Mouse (Mus musculus) spleen, adult 2 months (tissue): ENCODE measurements around the gene Gm20906. TPM values are rescaled to one million over a fixed set of nuclear protein-coding genes. Genes with fewer than 3 reads are reported as not detected.
"Not testable (repeated sequence)": the region's sequence is repeated elsewhere in the genome, so short reads cannot be mapped to it uniquely, and the experiment has no call there.

Experiments used
- DNase-seq, 2 experiments: peaks; one replicate each; pipeline versions ENCODE4 v3.0.0 to v3.0.0-alpha.2; 2012 to 2021; ENCODE audit warnings: low spot score in 2 of 2, low read depth in 1 of 2
- H3K27ac ChIP-seq: fragments of 200-500 bp; 2 replicates; pipeline ENCODE4 v1.5.1; 2012; ENCODE audit warnings: low read length, inconsistent platforms; ENCODE audit not compliant: insufficient read depth
- H3K27me3 ChIP-seq: fragments of 200-500 bp; 2 replicates; pipeline ENCODE4 v1.6.1; 2012; ENCODE audit warnings: mild to moderate bottlenecking, moderate library complexity, low read length, inconsistent platforms; ENCODE audit not compliant: control insufficient read depth, insufficient read depth
- H3K36me3 ChIP-seq: fragments of 200-500 bp; 2 replicates; pipeline ENCODE4 v1.6.1; 2012; ENCODE audit warnings: mild to moderate bottlenecking, low read length, inconsistent platforms; ENCODE audit not compliant: control insufficient read depth, insufficient read depth
- H3K4me1 ChIP-seq: fragments of 200-500 bp; 2 replicates; pipeline ENCODE4 v1.6.1; 2011; ENCODE audit warnings: inconsistent platforms; ENCODE audit not compliant: control insufficient read depth, insufficient read depth, insufficient read length
- H3K4me3 ChIP-seq: fragments of 200-500 bp; 2 replicates; pipeline ENCODE4 v1.5.1; 2011; ENCODE audit warnings: mild to moderate bottlenecking, inconsistent platforms; ENCODE audit not compliant: insufficient read depth, insufficient read length; ENCODE audit errors: extremely low read depth
- WGBS: fragments of 180-500 bp; shearing (Covaris S2); methylation state at CpG from one replicate; pipeline ENCODE4 v1.1.7; 2018; 5-methylcytosine and 5-hydroxymethylcytosine counted together
- polyA plus RNA-seq: library from polyadenylated mRNA; depleted of rRNA; stranded (reverse); fragments of >200 nt; gene quantifications from 2 replicates; pipeline ENCODE4 v1.2.3, GENCODE M21; 2012; rRNA removed

Gm20906 gene
- polyA plus RNA-seq, result not detected in 2 replicates

DNA sequence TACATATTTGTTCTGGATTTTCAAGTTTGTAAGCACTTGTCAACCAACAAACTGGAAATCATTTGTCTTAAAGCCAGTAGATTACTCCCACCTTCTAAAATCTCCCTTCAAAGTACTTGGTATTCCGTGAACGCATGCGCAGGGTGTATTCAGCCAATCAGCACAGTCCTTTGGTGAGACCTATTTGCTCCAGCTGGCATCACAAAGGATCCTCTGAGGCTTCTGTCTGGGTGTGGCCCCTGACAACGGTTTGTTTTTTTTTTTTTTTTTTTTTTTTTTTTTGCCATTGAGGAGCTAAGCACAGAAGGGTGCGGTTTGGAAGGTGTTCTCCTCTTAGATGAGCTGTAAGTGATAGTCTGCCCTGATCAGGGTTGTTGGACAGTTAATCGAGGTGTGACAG lies at the start of gene Gm20906:
TSS of gene Gm20906 (plus strand) at position 301 of the 400 bp plus-strand sequence.
- not testable (repeated sequence) for H3K27ac ChIP-seq, H3K4me3 ChIP-seq, H3K4me1 ChIP-seq, H3K36me3 ChIP-seq, DNase-seq, H3K27me3 ChIP-seq
- WGBS, result no CpG with 5 or more reads among the region's 6 CpGs
